31 mouse cellular contexts compared by ENCODE assay signal in the genomic region with DNA sequence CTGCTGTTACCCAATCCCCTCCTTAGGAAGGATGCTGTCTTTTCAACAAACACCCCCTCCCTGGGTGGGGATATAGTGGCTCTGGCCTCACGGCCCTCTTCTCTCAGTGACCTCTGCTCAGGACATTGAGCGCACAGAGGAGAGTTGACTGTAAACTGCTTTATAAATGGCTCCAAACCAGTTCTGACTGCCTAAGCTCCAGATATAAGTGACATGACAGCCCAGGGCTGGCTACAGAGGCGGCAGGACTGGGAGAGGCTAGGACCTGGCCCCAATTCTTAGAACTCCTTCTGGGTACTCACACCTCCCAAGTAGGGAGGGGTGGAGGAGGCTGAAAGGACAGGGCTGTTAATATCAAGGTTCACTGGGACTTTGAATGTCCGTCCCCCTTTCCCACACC. TPM values are rescaled to one million over a fixed set of nuclear protein-coding genes. Genes with fewer than 3 reads are reported as not detected.
DNase-seq lines count a peak whose midpoint lies in the region; ATAC-seq lines count a peak whose summit lies in the region.
"Had no signal": no experiment of that assay in that cellular context is flagged by ENCODE, and none has a peak within 500 bp of the region (broad histone marks: within the 10 kb centered on the region; RNA-seq: fewer than 3 reads in every experiment).

No protein-coding gene starts in this region.

- no peak for DNase-seq in limb, embryonic 10.5 days (ENCODE audit: low spot score)
- peak; percentile 33 for DNase-seq in retina, postnatal 1 day
- no peak for DNase-seq in retina, embryonic 14.5 days (ENCODE audit: low spot score)
- DNase-seq in kidney, postnatal 10 days = peak; percentile 46
- DNase-seq in frontal cortex, postnatal 36 days (ENCODE audit: low spot score in 2 of 2) = no peak
- DNase-seq in thymus, postnatal 4 days = no peak
- DNase-seq in layer of hippocampus, postnatal 10 days (ENCODE audit: low spot score in 2 of 2) = no peak
- DNase-seq: adrenal gland, postnatal 36 days; cerebellum, adult 11 months; cerebellum, postnatal 10 days; forebrain, postnatal 0 days; gastrocnemius, postnatal 25 days; heart, adult 2 months; layer of hippocampus, adult 9-11 months; liver; right cerebral cortex, postnatal 14 days; thymus, postnatal 14 days had no signal

- H3K27ac ChIP-seq in limb, embryonic 12.5 days = no peak overlapping the region
- no peak overlapping the region for H3K27ac ChIP-seq in limb, embryonic 10.5 days
- H3K27ac ChIP-seq: embryonic facial prominence, embryonic 10.5 days; heart, adult 2 months; heart, embryonic 13.5 days; hindbrain, embryonic 13.5 days; left cerebral cortex, adult 2 months; midbrain, embryonic 10.5 days; neural tube, embryonic 15.5 days had no signal

- no peak overlapping the region for H3K4me2 ChIP-seq in limb, embryonic 12.5 days
- H3K4me2 ChIP-seq: heart, embryonic 13.5 days; hindbrain, embryonic 13.5 days; neural tube, embryonic 15.5 days had no signal

- H3K9ac ChIP-seq in limb, embryonic 12.5 days (replicated peaks) = no peak overlapping the region
- H3K9ac ChIP-seq: forebrain, postnatal 0 days; heart, embryonic 13.5 days; hindbrain, embryonic 13.5 days; neural tube, embryonic 15.5 days had no signal

- no peaks in the 10 kb centered on the region for H3K9me3 ChIP-seq in limb, embryonic 12.5 days
- H3K9me3 ChIP-seq in limb, embryonic 10.5 days (replicated peaks) = no peaks in the 10 kb centered on the region
- H3K9me3 ChIP-seq: embryonic facial prominence, embryonic 10.5 days; heart, embryonic 13.5 days; hindbrain, embryonic 13.5 days; midbrain, embryonic 10.5 days; neural tube, embryonic 15.5 days had no signal

- 48% methylated on average over 4 of the region's 4 CpGs for WGBS in limb, embryonic 12.5 days
- WGBS in limb, embryonic 10.5 days = 63% methylated on average over 4 of the region's 4 CpGs

- H3K4me1 ChIP-seq in limb, embryonic 12.5 days (replicated peaks) = no peaks in the 10 kb centered on the region
- H3K4me1 ChIP-seq in limb, embryonic 10.5 days = 0 out of 2 replicates have a peak, but pooled peaks cover 8% of the 10 kb centered on the region
- H3K4me1 ChIP-seq: hindbrain, embryonic 13.5 days; neural tube, embryonic 15.5 days had no signal

- ATAC-seq in limb, embryonic 12.5 days (ENCODE audit: insufficient number of reproducible peaks, insufficient read depth, low FRiP score, low TSS enrichment, low read depth) = peak; percentile 30; the same call in 1 of the 2 replicates
- ATAC-seq: forebrain, postnatal 0 days; Patski had no signal

- H3K4me3 ChIP-seq in limb, embryonic 12.5 days (replicated peaks) = no peak overlapping the region
- no peak overlapping the region for H3K4me3 ChIP-seq in limb, embryonic 10.5 days
- H3K4me3 ChIP-seq: embryonic facial prominence, embryonic 10.5 days; heart, adult 2 months; heart, embryonic 13.5 days; hindbrain, embryonic 13.5 days; left cerebral cortex, adult 2 months; midbrain, embryonic 10.5 days; neural tube, embryonic 15.5 days had no signal

- H3K36me3 ChIP-seq in limb, embryonic 12.5 days = no peaks in the 10 kb centered on the region
- H3K36me3 ChIP-seq in limb, embryonic 10.5 days = no peaks in the 10 kb centered on the region
- H3K36me3 ChIP-seq: embryonic facial prominence, embryonic 10.5 days; heart, embryonic 13.5 days; hindbrain, embryonic 13.5 days; midbrain, embryonic 10.5 days; neural tube, embryonic 15.5 days had no signal

- 0 out of 2 replicates have a peak, but pooled peaks cover 7% of the 10 kb centered on the region for H3K27me3 ChIP-seq in limb, embryonic 12.5 days
- H3K27me3 ChIP-seq in limb, embryonic 10.5 days (ENCODE audit: low read depth, poor library complexity, severe bottlenecking) = peaks cover 3% of the 10 kb centered on the region; the same call in 1 of the 2 replicates
- H3K27me3 ChIP-seq: hindbrain, embryonic 13.5 days; neural tube, embryonic 15.5 days; Patski had no signal

RNA-seq across cellular contexts. Expression of gene Bsnd, which starts 1.5 kb away (rescaled TPM):
- not detected in 2 replicates for polyA plus RNA-seq in limb, embryonic 12.5 days (2016; fragmentation: Nextera tagmentation; extraction: Ambion mirVana)
- polyA plus RNA-seq in limb, embryonic 10.5 days (2016; fragmentation: Nextera tagmentation; extraction: Ambion mirVana) = not detected in 2 replicates
- not detected for total RNA-seq in layer of hippocampus, postnatal 10 days (2021)
- total RNA-seq: adrenal gland, adult 18-20 months; adrenal gland, postnatal 36 days; forebrain, postnatal 0 days; gastrocnemius, postnatal 25 days; heart, adult 2 months; heart, postnatal 25 days; left cerebral cortex, adult 2 months; left cerebral cortex, postnatal 36 days had no signal
- polyA plus RNA-seq: cortical plate, adult 2 months; embryonic facial prominence, embryonic 10.5 days; forebrain, postnatal 0 days; heart, adult 2 months; heart, embryonic 13.5 days; hindbrain, embryonic 13.5 days; large intestine, adult 2 months; liver, embryonic 16.5 days; midbrain, embryonic 10.5 days; neural tube, embryonic 15.5 days had no signal

RNA-seq across cellular contexts. Expression of gene Pcsk9, which starts 26.5 kb away (rescaled TPM):
- 1.9 and 2.2 TPM in 2 replicates for polyA plus RNA-seq in limb, embryonic 12.5 days (2016; fragmentation: Nextera tagmentation; extraction: Ambion mirVana)
- polyA plus RNA-seq in limb, embryonic 10.5 days (2016; fragmentation: Nextera tagmentation; extraction: Ambion mirVana) = 2.1 and 2.8 TPM in 2 replicates
- total RNA-seq in layer of hippocampus, postnatal 10 days (2021) = 1 to 10 TPM; 1.2 to 1.3 TPM
- total RNA-seq: adrenal gland, adult 18-20 months; heart, adult 2 months; heart, postnatal 25 days had no signal

Comparison
In these comparisons a context has a peak if more than half of its experiments do, and no peak if none do; other contexts are left out.
1. DNase-seq: peak in retina, postnatal 1 day (single experiment) and kidney, postnatal 10 days (single experiment); none in limb, embryonic 10.5 days (single experiment), retina, embryonic 14.5 days (single experiment), frontal cortex, postnatal 36 days (0 of 2), thymus, postnatal 4 days (single experiment) and layer of hippocampus, postnatal 10 days (0 of 2).